Mouse (Mus musculus): Measurements from ENCODE around the gene Irgq. TPM values are rescaled to one million over a fixed set of nuclear protein-coding genes. Genes with fewer than 3 reads are reported as not detected.

The Irgq gene
- 1.2 TPM for polyA plus RNA-seq (2017; shearing (Covaris generic))

DNA sequence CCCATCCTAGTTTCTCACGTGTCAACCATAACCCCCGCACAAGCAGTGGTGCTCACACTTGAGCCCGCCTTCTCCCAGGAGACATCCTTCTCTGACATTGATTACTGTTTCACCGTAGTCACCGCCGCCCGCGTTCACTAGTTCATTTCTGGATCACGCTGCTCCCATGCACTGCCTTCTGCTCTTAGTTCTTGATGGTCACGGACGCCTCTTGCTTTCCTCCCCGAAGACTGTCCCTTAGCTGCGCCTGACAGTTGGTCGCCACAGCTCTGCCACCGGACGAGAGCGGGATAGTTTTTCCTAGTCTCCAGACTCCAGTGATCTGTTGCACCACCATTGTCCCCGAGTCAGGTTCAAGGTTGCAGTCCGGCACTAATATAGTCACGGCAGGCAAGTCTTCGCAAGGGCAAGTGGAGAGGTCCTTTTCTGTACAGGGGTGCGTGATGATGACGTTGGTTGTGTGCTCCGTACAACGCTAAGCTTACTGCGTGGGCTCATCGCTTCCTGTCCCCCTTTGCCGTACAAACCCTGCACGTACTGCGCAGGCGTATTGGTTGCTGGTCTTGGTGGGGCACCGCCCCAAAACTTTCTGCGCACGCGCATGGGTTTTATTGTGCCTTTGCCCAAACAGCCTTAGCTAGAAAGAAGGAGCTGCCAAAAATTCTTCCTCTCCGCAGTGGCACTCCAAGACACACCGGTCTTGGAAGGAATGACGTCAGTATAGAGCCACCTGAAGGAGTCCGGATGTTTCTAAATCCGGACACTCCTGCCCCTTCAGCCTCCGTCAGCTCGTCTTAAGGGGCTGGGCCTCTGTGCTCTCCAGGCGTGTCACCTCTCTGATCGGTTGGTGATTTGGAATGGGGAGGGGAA is at the start of gene Irgq:
Gene Irgq, plus strand, starts transcription at position 628 of the 870 bp plus-strand sequence.

DNA sequence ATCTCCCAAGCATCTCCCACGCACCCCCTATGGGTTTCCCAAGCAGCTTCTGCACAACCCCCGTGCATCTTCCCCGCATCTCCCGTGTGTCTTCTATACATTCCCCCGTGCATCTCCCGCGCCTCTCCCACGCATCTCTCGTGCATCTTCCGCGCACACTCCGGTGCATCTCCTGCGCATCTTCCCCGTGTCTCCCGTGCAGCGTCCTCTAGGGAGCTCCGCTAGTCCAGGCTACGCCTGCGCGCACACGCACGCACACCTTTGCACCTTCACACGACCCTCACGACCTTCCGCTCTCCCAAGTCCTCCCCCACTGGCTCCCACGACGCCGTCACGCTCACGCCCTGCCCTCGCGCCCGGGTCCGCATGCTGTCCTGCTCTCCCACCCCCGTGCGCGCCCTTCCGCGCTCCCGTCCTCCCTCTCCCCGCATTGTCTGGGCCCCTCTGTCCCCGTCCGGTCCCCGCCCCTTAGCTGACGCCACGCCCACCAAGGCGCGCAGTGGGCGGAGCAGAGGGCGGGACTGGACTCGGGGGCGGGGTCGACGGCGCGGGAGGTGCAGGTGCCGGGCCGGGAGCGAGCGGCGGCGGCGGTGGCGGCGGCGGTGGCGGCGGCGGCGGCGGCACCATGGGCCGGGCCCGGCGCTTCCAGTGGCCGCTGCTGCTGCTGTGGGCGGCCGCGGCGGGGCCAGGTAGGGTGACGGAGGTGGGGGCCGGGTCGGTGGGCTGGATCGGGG is 48.8 kb upstream of the Irgq start, which contains the start of gene Cadm4:
Gene Cadm4, plus strand, starts transcription at position 550 of the 734 bp plus-strand sequence.

DNA sequence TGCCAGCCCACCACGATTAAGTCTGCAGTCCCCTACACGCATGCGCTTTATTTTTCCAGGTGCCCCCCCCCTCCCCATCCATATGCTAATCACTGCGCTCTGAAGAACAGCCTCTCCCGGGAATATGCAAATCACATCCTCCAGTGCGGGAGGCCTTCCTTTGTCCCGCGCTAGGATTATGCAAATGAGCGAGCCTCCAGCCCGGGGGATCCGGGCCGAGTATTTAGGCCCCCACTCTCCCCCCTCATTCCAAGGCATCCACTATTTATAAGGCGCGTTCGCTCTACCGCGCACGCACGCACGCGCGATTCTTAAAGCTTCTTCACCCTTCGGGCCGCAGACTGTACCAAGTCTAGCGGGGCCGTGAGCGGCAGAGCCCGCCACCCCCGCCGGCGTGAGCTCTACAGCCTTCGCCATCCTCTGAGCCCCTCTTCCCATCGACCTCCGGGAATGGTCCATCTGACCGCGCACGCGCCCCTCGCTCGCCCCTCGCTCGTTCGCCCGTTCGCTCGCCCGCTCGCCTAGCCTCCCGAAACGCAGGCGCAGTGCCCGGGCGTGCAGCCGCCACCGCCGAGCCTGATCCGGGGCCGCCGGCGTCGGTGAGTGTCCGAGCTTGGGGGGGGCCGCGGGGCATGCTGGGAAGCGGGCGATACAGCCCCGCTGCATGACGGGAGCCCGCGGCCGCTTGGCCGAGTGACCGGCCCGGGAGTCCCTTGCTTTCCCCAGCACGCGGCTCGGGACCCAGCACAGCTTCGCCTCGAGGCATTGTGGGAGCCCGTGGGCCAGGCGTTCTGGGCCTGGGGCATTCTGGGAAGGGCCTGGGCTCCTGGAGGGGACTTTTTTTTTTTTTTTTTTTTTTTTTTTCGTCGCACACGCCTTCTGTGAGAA is 23.4 kb upstream of the Irgq start, which contains the start of gene Zfp428:
Gene Zfp428, plus strand, starts transcription at position 169 of the 888 bp plus-strand sequence.

DNA sequence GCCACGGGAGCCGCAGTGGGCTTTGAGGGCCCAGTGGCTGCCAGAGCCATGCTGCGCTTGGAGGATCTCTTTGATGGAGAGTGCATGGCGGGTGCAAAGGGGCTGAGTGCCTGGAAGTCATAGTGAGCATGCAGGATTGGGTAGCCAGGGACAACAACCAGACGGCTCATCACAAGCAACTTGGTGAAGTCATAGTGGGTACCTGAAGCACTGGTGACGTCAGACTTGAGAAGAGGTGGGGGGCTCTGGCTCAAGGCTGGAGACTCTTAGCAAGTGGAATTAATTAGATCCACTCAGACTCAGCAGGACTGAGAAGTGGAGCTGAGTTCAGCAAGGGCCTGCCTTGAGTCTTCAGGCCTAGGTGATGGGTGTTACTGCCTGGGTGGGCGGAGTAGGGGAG is 18.1 kb upstream of the Irgq start, which contains the start of gene AC161166.1:
Gene AC161166.1, minus strand, starts transcription at position 101 of the 400 bp plus-strand sequence.

DNA sequence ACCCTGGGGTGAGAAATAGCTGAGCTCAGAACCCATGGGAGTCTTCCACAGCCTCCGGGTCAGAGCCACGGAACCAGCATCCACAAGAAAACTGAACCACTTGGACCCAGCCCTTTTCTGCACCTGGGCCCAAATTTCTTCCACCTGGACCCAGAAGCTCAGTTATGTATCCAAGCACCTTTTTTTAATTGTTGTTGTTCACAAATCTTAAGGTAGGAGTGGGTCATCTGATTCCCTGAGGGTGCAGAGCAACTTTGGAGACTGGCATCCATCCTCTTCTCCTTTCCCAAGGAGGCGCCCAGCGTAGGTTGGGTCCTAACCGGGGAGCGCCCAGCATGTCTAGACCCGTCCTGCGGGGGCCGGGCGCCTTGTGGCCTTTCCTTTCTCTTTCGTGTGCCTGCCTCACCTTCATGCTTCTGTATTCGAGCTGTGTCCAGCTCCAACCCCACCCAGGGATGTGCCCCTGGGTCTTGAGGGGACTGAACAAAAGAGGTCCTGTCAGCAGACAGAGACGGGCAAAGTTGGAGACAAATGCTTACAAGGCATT is 15.7 kb downstream of the Irgq start, which contains the start of the genes Pinlyp and Xrcc1:
Gene Pinlyp, minus strand, starts transcription at position 51 of the 547 bp plus-strand sequence.
Gene Xrcc1, plus strand, starts transcription at position 222 of the 547 bp plus-strand sequence.

DNA sequence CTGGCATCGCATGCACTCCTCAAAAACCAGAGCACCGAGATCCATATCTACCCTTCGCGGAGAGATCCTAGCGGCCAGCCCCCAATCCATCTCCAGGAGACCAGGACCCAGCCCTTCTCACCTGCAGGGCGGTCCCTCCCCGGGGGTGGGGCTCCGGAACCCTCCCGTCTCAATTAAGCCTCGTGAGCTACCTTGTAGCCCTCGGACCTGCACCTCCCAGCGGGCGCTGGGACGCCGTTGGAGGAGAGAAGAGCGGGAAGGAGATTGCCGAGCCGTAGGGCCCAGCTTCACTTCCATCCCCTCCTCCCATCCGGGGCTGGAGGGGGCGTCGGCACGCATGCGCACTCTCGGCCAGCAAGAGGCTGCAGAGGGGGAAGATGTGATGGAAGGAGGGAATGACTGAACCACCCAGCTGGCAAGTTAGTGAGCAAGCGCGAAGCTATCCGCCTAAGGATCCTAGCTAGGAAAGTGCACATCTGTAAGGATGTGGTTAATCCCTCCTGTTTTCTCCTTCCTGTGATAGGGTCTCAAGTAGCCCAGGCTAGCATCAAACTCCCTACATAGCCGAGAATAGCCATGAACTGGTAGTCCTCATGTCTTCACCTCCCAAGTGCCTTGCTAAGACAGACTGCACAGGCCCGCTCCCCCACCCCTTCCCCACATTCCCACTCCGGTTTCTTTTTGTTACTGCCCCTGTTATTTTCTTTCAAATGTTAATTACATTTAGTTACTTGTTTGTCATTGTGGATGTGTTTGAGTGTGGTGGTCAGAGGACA is 57.0 kb downstream of the Irgq start, which contains the start of the genes Ethe1 and Zfp575:
Gene Ethe1, plus strand, starts transcription at position 214 of the 776 bp plus-strand sequence.
Gene Zfp575, minus strand, starts transcription at position 312 of the 776 bp plus-strand sequence.

Other genes starting within 250 kb of the Irgq start
- 28.4 TPM for gene Zfp61, start 229.5 kb upstream of the Irgq start, polyA plus RNA-seq (2017; shearing (Covaris generic))
- gene Zfp94, start 214.0 kb upstream of the Irgq start, polyA plus RNA-seq (2017; shearing (Covaris generic)) = 16.9 TPM
- not detected for gene Tescl, start 196.8 kb upstream of the Irgq start, polyA plus RNA-seq (2017; shearing (Covaris generic))
- not detected for gene Lypd5, start 181.5 kb upstream of the Irgq start, polyA plus RNA-seq (2017; shearing (Covaris generic))
- 174 TPM for gene Kcnn4, start 160.4 kb upstream of the Irgq start, polyA plus RNA-seq (2017; shearing (Covaris generic))
- gene Smg9, start 131.1 kb upstream of the Irgq start, polyA plus RNA-seq (2017; shearing (Covaris generic)) = 61.3 TPM
- not detected for gene Irgc1, start 78.4 kb upstream of the Irgq start, polyA plus RNA-seq (2017; shearing (Covaris generic))
- 0.96 TPM for gene Plaur, start 68.2 kb upstream of the Irgq start, polyA plus RNA-seq (2017; shearing (Covaris generic))
- gene Cadm4, start 48.7 kb upstream of the Irgq start, polyA plus RNA-seq (2017; shearing (Covaris generic)) = not detected
- 1.6 TPM for gene Zfp428, start 23.7 kb upstream of the Irgq start, polyA plus RNA-seq (2017; shearing (Covaris generic))
- gene AC161166.1, start 18.2 kb upstream of the Irgq start, polyA plus RNA-seq (2017; shearing (Covaris generic)) = not detected
- not detected for gene Pinlyp, start 15.4 kb downstream of the Irgq start, polyA plus RNA-seq (2017; shearing (Covaris generic))
- gene Xrcc1, start 15.6 kb downstream of the Irgq start, polyA plus RNA-seq (2017; shearing (Covaris generic)) = 74.3 TPM
- gene Ethe1, start 56.9 kb downstream of the Irgq start, polyA plus RNA-seq (2017; shearing (Covaris generic)) = 19.8 TPM
- 0.21 TPM for gene Zfp575, start 57.0 kb downstream of the Irgq start, polyA plus RNA-seq (2017; shearing (Covaris generic))
- 0.89 TPM for gene Phldb3, start 80.1 kb downstream of the Irgq start, polyA plus RNA-seq (2017; shearing (Covaris generic))
- not detected for gene Lypd3, start 105.9 kb downstream of the Irgq start, polyA plus RNA-seq (2017; shearing (Covaris generic))
- gene Tex101, start 146.0 kb downstream of the Irgq start, polyA plus RNA-seq (2017; shearing (Covaris generic)) = not detected
- not detected for gene BC049730, start 178.6 kb downstream of the Irgq start, polyA plus RNA-seq (2017; shearing (Covaris generic))
- not detected for gene Gm4763, start 196.2 kb downstream of the Irgq start, polyA plus RNA-seq (2017; shearing (Covaris generic))
- 0.21 TPM for gene Cd177, start 229.6 kb downstream of the Irgq start, polyA plus RNA-seq (2017; shearing (Covaris generic))
- gene Ceacam10, start 246.5 kb downstream of the Irgq start, polyA plus RNA-seq (2017; shearing (Covaris generic)) = not detected

Data from inflammation-experienced regulatory T-cells, adult 16 weeks (primary cell).